Mouse (Mus musculus) T-helper 1 cell (primary cell): ENCODE data around the gene Olfr117.
"Not testable (repeated sequence)": the region's sequence is repeated elsewhere in the genome, so short reads cannot be mapped to it uniquely, and the experiment has no call there.

ENCODE experiments used
- in situ Hi-C: fragments of 300-600 bp; cut with MboI, MseI; formaldehyde crosslinking; loops from one replicate; pipeline ENCODE4 v1.15.1; 2025; ENCODE audit warnings: high pct_unique_total_duplicates

Olfr117 gene

DNA sequence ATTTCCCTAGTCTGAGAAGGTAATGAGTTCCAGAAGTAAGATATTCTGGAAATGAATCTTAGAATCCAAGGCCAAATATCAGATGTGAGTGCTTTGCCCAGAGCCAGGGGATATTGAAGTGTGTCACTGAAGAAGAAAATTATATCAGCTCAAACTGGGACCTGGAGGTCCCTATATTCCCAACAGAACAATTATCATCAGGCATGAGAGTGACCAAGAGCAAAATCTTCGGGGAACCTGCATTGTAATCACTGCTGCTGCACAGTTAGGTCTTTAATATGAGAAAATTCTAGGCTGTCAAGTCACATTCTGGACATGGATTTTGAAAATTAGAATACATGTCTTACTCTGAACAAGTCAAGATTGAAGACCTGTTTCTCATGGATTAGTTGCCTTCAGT lies at the start of gene Olfr117:
Gene Olfr117, minus strand, starts transcription at position 101 of the 400 bp plus-strand sequence.
- in situ Hi-C loops, result no loop called here

DNA sequence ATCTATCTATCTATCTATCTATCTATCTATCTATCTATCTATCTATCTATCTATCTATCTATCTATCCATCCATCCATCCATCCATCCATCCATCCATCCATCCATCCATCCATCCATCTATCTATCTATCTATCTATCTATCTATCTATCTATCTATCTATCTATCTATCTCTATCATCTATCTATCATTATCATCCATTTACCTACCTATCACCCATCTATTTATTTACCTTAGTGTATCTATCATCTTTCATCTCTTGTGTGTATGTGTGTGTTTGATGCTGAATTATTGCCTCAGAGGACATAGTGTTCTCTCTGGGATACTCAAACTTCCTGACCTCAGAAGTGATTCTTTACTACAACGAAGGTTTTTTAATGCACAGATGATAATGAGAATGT lies 32.7 kb upstream of the Olfr117 start, which contains the start of gene Olfr119:
Gene Olfr119, plus strand, starts transcription at position 301 of the 400 bp plus-strand sequence.
- in situ Hi-C loops, result not testable (repeated sequence)

DNA sequence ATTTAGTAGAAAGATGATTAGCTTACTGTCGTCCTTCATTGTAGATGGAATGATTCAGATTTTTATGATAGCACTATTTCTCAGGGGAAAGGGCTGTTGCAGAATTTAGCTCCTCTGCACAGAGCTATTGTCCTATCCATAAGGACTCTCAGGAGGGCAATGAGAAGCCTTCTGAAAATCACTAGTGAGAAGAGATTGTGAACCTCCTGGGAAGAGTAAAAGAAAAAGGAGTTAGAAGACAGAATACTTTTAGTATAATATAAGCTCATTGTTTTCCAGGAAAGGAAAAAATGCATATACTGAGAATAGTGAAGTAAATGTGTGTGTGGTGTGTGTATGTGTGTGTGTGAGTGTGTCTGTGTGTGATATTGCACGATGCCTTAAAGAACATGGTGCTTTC lies 3.1 kb upstream of the Olfr117 start, which contains the start of gene Olfr118:
Gene Olfr118, plus strand, starts transcription at position 301 of the 400 bp plus-strand sequence.
- in situ Hi-C loops, result no loop called here

DNA sequence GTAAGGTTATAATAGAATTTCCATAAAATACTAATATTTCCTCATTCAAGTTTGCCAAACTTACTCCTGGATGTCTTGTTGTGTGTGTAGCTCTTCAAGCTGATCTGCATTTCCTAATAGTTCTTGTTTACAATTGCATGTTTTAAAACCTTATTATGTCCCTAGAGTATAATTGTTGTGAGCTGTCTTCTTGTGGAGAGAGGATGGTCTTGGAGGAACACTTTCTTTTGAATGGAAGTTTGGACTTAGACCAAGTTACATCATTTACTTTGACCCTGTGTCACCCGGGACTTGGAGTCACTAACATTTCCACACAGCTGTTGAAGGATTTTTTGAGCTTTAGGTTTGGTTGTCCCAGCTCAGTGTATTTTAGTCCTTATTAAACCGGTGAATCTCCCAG lies 36.6 kb downstream of the Olfr117 start, which contains the start of the genes Olfr115 and Olfr116:
Gene Olfr115, minus strand, starts transcription at position 101 of the 400 bp plus-strand sequence.
Gene Olfr116, minus strand, starts transcription at position 191 of the 400 bp plus-strand sequence.
- in situ Hi-C loops, result no loop called here
